Mouse (Mus musculus) myocyte (in vitro differentiated cells): Measurements from ENCODE around the gene Rab20. TPM values are rescaled to one million over a fixed set of nuclear protein-coding genes. Genes with fewer than 3 reads are reported as not detected.
A peak's percentile ranks its signal among the peaks of the same experiment; 100 is the strongest.

Experiments used
- H3K27me3 ChIP-seq: one replicate; pipeline ENCODE4 v1.6.1; 2011; ENCODE audit not compliant: control insufficient read depth, insufficient read depth, insufficient read length
- H3K36me3 ChIP-seq: one replicate; pipeline ENCODE4 v1.6.1; 2011; ENCODE audit not compliant: control insufficient read depth, insufficient read depth
- H3K4me2 ChIP-seq: one replicate; pipeline ENCODE4 v1.6.1; 2011; ENCODE audit warnings: low read depth, control low read depth
- H3K4me3 ChIP-seq: one replicate; pipeline ENCODE4 v1.5.1; 2011; ENCODE audit warnings: mild to moderate bottlenecking, control low read depth, moderate library complexity
- H3K79me2 ChIP-seq: one replicate; pipeline ENCODE4 v1.6.1; 2011; ENCODE audit not compliant: control insufficient read depth, insufficient read depth
- H3ac ChIP-seq: one replicate; pipeline ENCODE4 v1.6.1; 2011; ENCODE audit not compliant: control insufficient read depth, insufficient read length
- CEBPB ChIP-seq: IDR thresholded peaks from 2 replicates; pipeline ENCODE4 v1.6.1; 2011; ENCODE audit warnings: mild to moderate bottlenecking, moderate library complexity; ENCODE audit not compliant: poor library complexity, insufficient read depth, severe bottlenecking
- E2F4 ChIP-seq: IDR thresholded peaks from one replicate; pipeline ENCODE4 v1.6.1; 2011; ENCODE audit warnings: mild to moderate bottlenecking, control low read depth, moderate library complexity; ENCODE audit not compliant: insufficient read depth
- MAX ChIP-seq: IDR thresholded peaks from one replicate; pipeline ENCODE4 v1.6.1; 2011; ENCODE audit warnings: low read depth, mild to moderate bottlenecking, control low read depth
- MYOD1 ChIP-seq, 3 experiments: IDR thresholded peaks; one replicate each; pipeline ENCODE4 v1.6.1; 2011; ENCODE audit warnings: control low read depth in 2 of 3, low read depth in 2 of 3, mild to moderate bottlenecking in 2 of 3, moderate library complexity in 1 of 3; ENCODE audit not compliant: insufficient read length in 2 of 3, control insufficient read depth in 1 of 3
- MYOG ChIP-seq, 3 experiments: IDR thresholded peaks; one replicate each; pipeline ENCODE4 v1.6.1; 2011; ENCODE audit warnings: control low read depth in 2 of 3, low read depth in 2 of 3, mild to moderate bottlenecking in 2 of 3; ENCODE audit not compliant: insufficient read length in 2 of 3, control insufficient read depth in 1 of 3, insufficient read depth in 1 of 3
- POLR2A ChIP-seq: IDR thresholded peaks from one replicate; pipeline ENCODE4 v1.6.1; 2011; ENCODE audit warnings: low read depth, mild to moderate bottlenecking, control low read depth, moderate library complexity; ENCODE audit not compliant: insufficient read length
- POLR2AphosphoS2 ChIP-seq: IDR thresholded peaks from one replicate; pipeline ENCODE4 v1.6.1; 2011; ENCODE audit warnings: low read depth, control low read depth; ENCODE audit not compliant: insufficient read length
- REST ChIP-seq: IDR thresholded peaks from one replicate; pipeline ENCODE4 v1.6.1; 2011; ENCODE audit warnings: mild to moderate bottlenecking, control low read depth, moderate library complexity; ENCODE audit not compliant: insufficient read depth, insufficient read length
- SRF ChIP-seq: IDR thresholded peaks from one replicate; pipeline ENCODE4 v1.6.1; 2011; ENCODE audit warnings: low read depth; ENCODE audit not compliant: control insufficient read depth, insufficient read length
- TCF12 ChIP-seq: IDR thresholded peaks from one replicate; pipeline ENCODE4 v1.6.1; 2011; ENCODE audit warnings: mild to moderate bottlenecking, control low read depth; ENCODE audit not compliant: poor library complexity, insufficient read depth, severe bottlenecking
- TCF3 ChIP-seq: IDR thresholded peaks from one replicate; pipeline ENCODE4 v1.6.1; 2011; ENCODE audit warnings: low read depth, control low read depth; ENCODE audit not compliant: insufficient read length
- USF1 ChIP-seq: IDR thresholded peaks from one replicate; pipeline ENCODE4 v1.6.1; 2011; ENCODE audit warnings: low read depth, mild to moderate bottlenecking, control low read depth, moderate library complexity
- polyA plus RNA-seq: library from polyadenylated mRNA; unstranded; fragments of >200 nt; fragmentation: generic; extraction: Trizol; gene quantifications from one replicate; pipeline ENCODE4 v1.2.1, GENCODE M21; 2012; ENCODE audit warnings: missing spikeins

Rab20 gene
- polyA plus RNA-seq, 1 experiment, result 1.2 TPM

DNA sequence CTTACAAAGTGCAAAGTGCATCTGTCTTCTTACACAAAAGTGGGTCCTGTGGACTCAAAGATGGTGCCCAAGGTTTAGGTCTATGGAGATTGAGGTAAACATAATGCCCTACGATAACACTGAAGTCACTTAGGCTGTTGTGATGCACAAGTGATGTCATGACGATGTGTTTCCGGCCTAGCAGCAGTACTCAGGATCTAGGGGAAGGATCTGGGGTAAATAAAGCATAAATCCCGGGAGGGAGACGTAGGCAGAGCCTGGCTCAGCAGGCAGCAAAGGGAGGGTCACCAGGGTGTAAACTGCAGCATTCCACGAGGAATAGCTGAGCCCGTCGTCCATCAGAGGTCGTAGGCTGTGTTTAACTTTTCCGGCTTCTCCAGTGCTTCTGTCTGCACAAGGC, 30.4 kb upstream of the Rab20 start:
- no peak overlapping the region for H3ac ChIP-seq
- no peaks in the 10 kb centered on the region for H3K27me3 ChIP-seq
- H3K4me2 ChIP-seq, result no peak overlapping the region
- TF ChIP-seq SRF (no peak), TCF12 (no peak), POLR2AphosphoS2 (no peak), POLR2A (no peak), USF1 (no peak), MYOD1 (IDR thresholded peaks at IDR 0.05; ENCODE audit: control insufficient read depth in 1 of 3, insufficient read length in 2 of 3, low read depth in 2 of 3) (no peak)
- no peaks in the 10 kb centered on the region for H3K79me2 ChIP-seq
- peaks cover 40% of the 10 kb centered on the region for H3K36me3 ChIP-seq
- H3K4me3 ChIP-seq, result no peak overlapping the region

DNA sequence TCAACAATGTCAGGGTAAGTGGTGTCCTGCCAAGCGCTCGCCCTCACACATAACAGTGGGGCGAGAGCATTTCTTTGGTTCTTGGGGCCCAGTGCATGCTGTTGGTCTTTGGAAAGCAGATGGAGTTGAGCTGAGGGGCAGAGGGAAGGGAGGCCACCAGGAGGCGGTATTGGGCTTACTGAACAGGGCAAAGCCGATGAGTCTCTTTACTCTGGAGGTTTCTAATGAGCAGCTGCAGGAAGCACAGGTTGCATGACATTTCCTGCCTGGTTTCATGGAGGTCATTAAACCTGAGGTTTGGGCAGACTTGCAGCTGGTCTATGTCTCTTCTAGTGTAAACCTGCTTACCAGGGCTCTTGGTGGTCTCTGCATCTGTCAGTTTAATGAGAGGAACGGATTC, 28.3 kb upstream of the Rab20 start:
- Histone ChIP-seq H3K79me2 (no peaks in the 10 kb centered on the region), H3K27me3 (no peaks in the 10 kb centered on the region), H3K36me3 (peaks cover 41% of the 10 kb centered on the region), H3K4me3 (no peak overlapping the region), H3ac (no peak overlapping the region), H3K4me2 (no peak overlapping the region)
- TF ChIP-seq MYOD1 (IDR thresholded peaks at IDR 0.05; ENCODE audit: control insufficient read depth in 1 of 3, insufficient read length in 2 of 3, low read depth in 2 of 3) (no peak), CEBPB (no peak), TCF3 (no peak), REST (no peak), MYOG (IDR thresholded peaks at IDR 0.05; ENCODE audit: control insufficient read depth in 1 of 3, insufficient read depth in 1 of 3, insufficient read length in 2 of 3, low read depth in 2 of 3) (no peak), POLR2AphosphoS2 (no peak), E2F4 (no peak), POLR2A (no peak), TCF12 (no peak), MAX (no peak), USF1 (no peak), SRF (no peak)

DNA sequence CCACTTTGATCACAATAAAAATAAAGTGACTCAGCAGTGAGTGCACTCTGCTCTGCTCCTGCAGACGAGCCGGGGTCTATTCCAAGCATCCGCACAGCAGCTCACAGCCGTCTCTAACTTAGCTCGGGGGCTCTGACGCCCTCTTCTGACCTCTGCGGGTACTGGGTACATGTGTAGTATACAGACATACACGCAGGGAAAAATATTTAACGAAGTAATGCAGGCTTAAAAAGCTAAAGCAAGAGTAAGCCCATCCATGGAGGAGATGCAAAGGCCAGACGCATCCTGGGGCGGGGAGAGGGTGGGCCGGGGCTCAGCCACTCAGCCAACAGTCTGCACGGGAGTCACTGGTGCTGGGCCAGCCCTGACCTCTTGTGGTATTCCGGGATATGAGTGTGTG, 27.6 kb upstream of the Rab20 start:
- TF ChIP-seq E2F4 (no peak), REST (no peak), MYOG (IDR thresholded peaks at IDR 0.05; ENCODE audit: control insufficient read depth in 1 of 3, insufficient read depth in 1 of 3, insufficient read length in 2 of 3, low read depth in 2 of 3) (no peak), TCF3 (no peak), POLR2AphosphoS2 (no peak), MAX (no peak), SRF (no peak), MYOD1 (IDR thresholded peaks at IDR 0.05; ENCODE audit: control insufficient read depth in 1 of 3, insufficient read length in 2 of 3, low read depth in 2 of 3) (no peak), USF1 (no peak), POLR2A (no peak), CEBPB (no peak), TCF12 (no peak)
- H3K36me3 ChIP-seq, result peaks cover 36% of the 10 kb centered on the region
- no peaks in the 10 kb centered on the region for H3K27me3 ChIP-seq
- H3K4me2 ChIP-seq, result no peak overlapping the region
- peaks cover 7% of the 10 kb centered on the region for H3K79me2 ChIP-seq
- H3ac ChIP-seq, result no peak overlapping the region
- no peak overlapping the region for H3K4me3 ChIP-seq

DNA sequence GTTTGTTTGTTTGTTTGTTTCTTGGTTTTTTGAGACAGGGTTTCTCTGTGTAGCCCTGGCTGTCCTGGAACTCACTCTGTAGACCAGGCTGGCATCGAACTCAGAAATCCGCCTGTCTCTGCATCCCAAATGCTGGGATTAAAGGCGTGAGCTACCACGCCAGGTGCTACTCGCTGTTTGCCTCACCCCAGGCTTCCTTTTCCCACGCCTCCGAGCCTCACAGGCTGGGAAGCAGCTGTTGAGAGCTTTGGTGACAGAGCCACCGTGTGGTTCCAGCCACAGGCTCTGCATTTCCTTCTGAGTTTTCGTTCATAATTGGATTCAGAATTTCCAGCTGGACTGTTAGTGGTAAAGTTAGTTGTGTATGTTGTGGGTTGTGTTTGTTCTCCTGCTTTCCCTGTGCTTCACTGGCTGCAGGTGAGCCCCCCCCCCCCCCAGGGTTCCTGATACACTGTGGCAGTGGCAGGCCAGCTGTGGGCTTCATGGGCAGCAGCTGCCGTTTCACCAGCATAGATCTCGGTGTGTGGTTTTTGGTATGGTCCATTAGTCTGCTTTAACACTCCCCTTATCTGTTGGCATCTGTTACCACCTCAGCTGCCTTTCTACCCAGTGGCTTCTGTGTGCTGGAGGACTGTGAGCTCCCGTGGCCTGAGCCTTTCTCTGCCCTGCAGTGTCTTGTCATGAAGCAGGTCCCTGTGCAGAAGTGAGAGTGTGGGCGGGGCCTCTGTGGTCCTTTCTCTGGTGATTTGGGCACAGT, 25.1 kb upstream of the Rab20 start:
- Histone ChIP-seq H3ac (no peak overlapping the region), H3K27me3 (no peaks in the 10 kb centered on the region), H3K36me3 (peaks cover 20% of the 10 kb centered on the region), H3K79me2 (peaks cover 27% of the 10 kb centered on the region), H3K4me3 (no peak overlapping the region), H3K4me2 (no peak overlapping the region)
- TF ChIP-seq POLR2A (no peak), MYOD1 (IDR thresholded peaks at IDR 0.05; ENCODE audit: control insufficient read depth in 1 of 3, insufficient read length in 2 of 3, low read depth in 2 of 3) (peak in 2 of 3 experiments; percentile 86 to 87), MYOG (IDR thresholded peaks at IDR 0.05; ENCODE audit: control insufficient read depth in 1 of 3, insufficient read depth in 1 of 3, insufficient read length in 2 of 3, low read depth in 2 of 3) (peak; percentile 54 to 87 (median 73)), POLR2AphosphoS2 (no peak), TCF3 (peak; percentile 67), SRF (no peak), E2F4 (no peak), REST (no peak), CEBPB (no peak), TCF12 (peak; percentile 22), MAX (no peak), USF1 (no peak)

DNA sequence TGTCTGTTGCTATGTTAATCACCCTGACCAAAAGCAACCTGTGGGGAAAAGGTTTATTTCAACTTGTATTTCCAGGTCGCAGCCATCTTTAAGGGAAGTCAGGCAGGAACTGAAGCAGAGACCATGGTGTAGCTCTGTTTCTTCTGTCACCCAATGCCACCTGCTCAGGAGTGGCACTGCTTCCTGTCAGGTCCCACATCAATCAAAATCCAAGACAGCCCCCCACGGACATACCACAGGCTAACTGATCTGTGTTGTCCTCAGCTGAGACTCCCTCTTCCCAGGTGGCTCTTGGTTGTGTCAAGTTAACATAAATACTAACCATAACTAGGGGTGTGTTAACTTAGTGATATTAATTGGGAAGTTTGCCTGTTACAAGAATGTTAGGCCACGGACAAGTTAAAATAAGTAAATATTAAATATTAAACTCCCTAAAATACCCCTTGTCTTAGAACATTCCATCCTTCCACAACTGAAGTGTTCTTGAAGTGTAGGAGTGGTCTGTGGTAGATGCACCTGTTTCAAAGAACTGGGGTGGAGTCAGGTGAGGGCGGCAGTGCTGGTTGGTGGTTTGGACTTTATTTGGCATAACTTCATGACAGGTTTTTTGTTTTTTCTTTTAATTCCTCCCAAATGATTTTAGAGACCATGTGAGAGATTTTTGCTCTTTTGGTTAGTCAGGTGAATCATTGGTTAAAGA, 20.4 kb upstream of the Rab20 start:
- Histone ChIP-seq H3K4me3 (no peak overlapping the region), H3K27me3 (no peaks in the 10 kb centered on the region), H3K79me2 (peaks cover 39% of the 10 kb centered on the region), H3K36me3 (peaks cover 7% of the 10 kb centered on the region), H3K4me2 (peak overlapping the region; percentile 93), H3ac (no peak overlapping the region)
- TF ChIP-seq USF1, result no peak
- no peak for TF ChIP-seq E2F4
- no peak for TF ChIP-seq SRF
- TF ChIP-seq MYOD1 (IDR thresholded peaks at IDR 0.05; ENCODE audit: control insufficient read depth in 1 of 3, insufficient read length in 2 of 3, low read depth in 2 of 3), result no peak
- TF ChIP-seq POLR2AphosphoS2, result no peak
- no peak for TF ChIP-seq MAX
- no peak for TF ChIP-seq POLR2A
- no peak for TF ChIP-seq CEBPB
- TF ChIP-seq REST, result no peak
- no peak for TF ChIP-seq MYOG (IDR thresholded peaks at IDR 0.05; ENCODE audit: control insufficient read depth in 1 of 3, insufficient read depth in 1 of 3, insufficient read length in 2 of 3, low read depth in 2 of 3)
- TF ChIP-seq TCF3, result no peak
- TF ChIP-seq TCF12, result no peak
